Mouse (Mus musculus): ENCODE data around the gene Exog.

Gene Exog

DNA sequence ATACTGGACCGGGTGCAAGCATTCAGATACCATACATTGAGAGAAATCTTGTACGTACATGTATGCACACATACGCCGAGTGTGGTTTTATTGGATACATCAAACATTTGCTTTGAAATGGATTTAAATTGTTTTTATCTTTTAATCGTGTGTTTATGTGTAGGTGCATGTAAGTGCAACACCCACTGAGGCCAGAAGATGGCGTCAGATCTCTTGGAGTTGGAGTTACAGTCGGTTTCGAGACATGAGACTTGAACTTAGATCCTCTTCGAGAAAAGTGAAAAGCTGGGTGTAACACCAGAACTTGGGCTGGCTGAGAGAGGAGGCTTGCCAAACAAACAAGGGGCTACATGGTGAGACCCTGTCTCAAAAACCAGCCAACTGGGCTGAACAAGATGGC is 58.9 kb downstream of the Exog start:
- Histone ChIP-seq H3K4me1 (replicated peaks; ENCODE audit: low read depth, low read length) (peaks cover 35% of the 10 kb centered on the region), H3K9me3 (ENCODE audit: low read length) (peaks cover 5% of the 10 kb centered on the region), H3K36me3 (ENCODE audit: insufficient read depth, low read length) (no peaks in the 10 kb centered on the region), H3K4me3 (replicated peaks; ENCODE audit: low read length) (no peak overlapping the region), H3K27me3 (ENCODE audit: insufficient read depth, low read length) (peaks cover 20% of the 10 kb centered on the region; the same call in 1 of the 2 replicates)
- peak; percentile 55 for TF ChIP-seq CTCF (conservative IDR thresholded peaks at IDR 0.05; ENCODE audit: low read length)
- TF ChIP-seq POU5F1 (IDR thresholded peaks at IDR 0.05; ENCODE audit: borderline replicate concordance, low read length): no peak

DNA sequence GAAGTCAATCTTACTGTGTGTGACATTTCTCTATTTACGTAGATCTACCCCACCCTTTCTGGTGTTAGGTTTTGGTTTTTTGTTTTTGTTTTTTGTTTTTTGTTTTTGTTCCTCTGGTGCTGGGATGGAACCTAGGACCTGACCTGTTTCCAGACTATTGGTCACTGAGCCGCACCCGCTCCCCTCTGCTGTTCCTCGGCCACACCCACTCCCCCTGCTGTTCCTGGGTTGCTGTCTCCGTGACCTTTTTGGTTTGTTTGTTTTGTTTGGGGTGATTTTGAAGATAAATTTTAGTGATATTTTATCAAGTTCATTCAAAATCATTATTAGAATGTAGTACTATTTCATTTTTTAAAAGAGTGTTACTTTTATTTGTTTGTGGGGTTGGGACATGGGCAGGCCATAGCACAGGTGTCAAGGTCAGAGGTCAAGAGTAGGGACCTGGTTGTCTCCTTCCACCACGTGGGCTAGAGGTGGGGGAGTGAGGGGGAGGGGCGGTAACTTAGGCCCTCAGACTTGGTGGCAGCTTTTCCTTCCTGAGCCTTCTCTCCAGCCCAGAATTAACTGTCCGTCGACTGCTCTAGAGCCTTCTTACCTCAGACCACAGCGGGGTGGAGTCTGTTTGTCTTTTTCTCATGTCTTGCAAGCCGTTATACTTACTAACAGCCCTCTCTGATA is 60.4 kb downstream of the Exog start:
- no peak overlapping the region for H3K4me3 ChIP-seq (replicated peaks; ENCODE audit: low read length)
- H3K36me3 ChIP-seq (ENCODE audit: insufficient read depth, low read length): no peaks in the 10 kb centered on the region
- peaks cover 5% of the 10 kb centered on the region for H3K9me3 ChIP-seq (ENCODE audit: low read length)
- H3K27me3 ChIP-seq (ENCODE audit: insufficient read depth, low read length): peaks cover 16% of the 10 kb centered on the region; the same call in 1 of the 2 replicates
- no peak for TF ChIP-seq POU5F1 (IDR thresholded peaks at IDR 0.05; ENCODE audit: borderline replicate concordance, low read length)
- TF ChIP-seq CTCF (conservative IDR thresholded peaks at IDR 0.05; ENCODE audit: low read length): no peak
- TF ChIP-seq NANOG (IDR thresholded peaks at IDR 0.05; ENCODE audit: borderline replicate concordance, low read length): no peak
- H3K4me1 ChIP-seq (replicated peaks; ENCODE audit: low read depth, low read length): peaks cover 35% of the 10 kb centered on the region

DNA sequence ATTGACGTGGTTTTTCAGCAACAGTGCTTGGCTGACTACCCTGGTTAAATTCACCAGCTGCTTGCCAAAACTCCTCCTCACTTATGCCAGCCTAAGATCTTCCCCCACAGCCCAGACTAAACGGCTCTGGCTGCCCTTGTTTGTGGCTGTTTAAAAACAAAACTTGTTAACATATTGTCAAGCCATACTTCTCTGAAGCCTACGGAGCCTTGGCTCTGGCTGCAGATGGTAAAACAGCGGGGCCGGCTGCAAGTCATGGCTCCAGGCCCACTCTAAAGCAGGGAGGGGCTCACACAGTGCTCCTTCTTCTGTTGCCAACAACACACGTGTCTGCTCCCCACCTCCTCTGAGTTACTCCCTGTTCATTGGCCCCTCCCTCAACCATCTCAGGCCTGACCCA is 66.2 kb downstream of the Exog start:
- TF ChIP-seq NANOG (IDR thresholded peaks at IDR 0.05; ENCODE audit: borderline replicate concordance, low read length): no peak
- no peak for TF ChIP-seq CTCF (conservative IDR thresholded peaks at IDR 0.05; ENCODE audit: low read length)
- no peak for TF ChIP-seq POU5F1 (IDR thresholded peaks at IDR 0.05; ENCODE audit: borderline replicate concordance, low read length)
- H3K27me3 ChIP-seq (ENCODE audit: insufficient read depth, low read length): peaks cover 46% of the 10 kb centered on the region
- no peaks in the 10 kb centered on the region for H3K36me3 ChIP-seq (ENCODE audit: insufficient read depth, low read length)

DNA sequence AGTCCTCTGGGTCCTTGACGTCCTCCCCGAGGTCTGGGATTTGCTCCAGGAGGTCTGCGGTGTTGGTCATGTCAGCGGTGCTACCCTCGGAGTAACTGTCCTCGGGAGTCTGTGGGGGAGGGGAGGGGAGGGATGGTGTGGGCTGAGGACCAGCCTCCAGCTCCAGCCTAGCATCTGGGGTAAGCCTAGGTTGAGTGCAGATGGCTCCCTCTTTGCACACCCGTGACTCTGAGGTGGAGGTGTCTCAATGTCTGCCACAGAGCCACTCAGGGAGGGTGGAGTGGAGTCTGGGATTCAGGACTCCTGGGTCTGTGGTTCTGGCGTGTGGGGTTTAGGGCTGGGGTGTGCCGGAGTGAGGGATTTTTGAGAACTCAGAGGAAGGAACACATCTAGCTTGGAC is 68.2 kb downstream of the Exog start:
- no peak for TF ChIP-seq NANOG (IDR thresholded peaks at IDR 0.05; ENCODE audit: borderline replicate concordance, low read length)
- TF ChIP-seq POU5F1 (IDR thresholded peaks at IDR 0.05; ENCODE audit: borderline replicate concordance, low read length): no peak
- TF ChIP-seq CTCF (conservative IDR thresholded peaks at IDR 0.05; ENCODE audit: low read length): no peak
- Histone ChIP-seq H3K4me1 (replicated peaks; ENCODE audit: low read depth, low read length) (peaks cover 44% of the 10 kb centered on the region), H3K9me3 (ENCODE audit: low read length) (no peaks in the 10 kb centered on the region), H3K36me3 (ENCODE audit: insufficient read depth, low read length) (no peaks in the 10 kb centered on the region), H3K4me3 (replicated peaks; ENCODE audit: low read length) (no peak overlapping the region), H3K27me3 (ENCODE audit: insufficient read depth, low read length) (peaks cover 63% of the 10 kb centered on the region)

More for the DNA sequence above, 66.2 kb downstream of the Exog start:
- peaks cover 37% of the 10 kb centered on the region for H3K4me1 ChIP-seq (replicated peaks; ENCODE audit: low read depth, low read length)
- H3K9me3 ChIP-seq (ENCODE audit: low read length): peaks cover 5% of the 10 kb centered on the region
- H3K4me3 ChIP-seq (replicated peaks; ENCODE audit: low read length): no peak overlapping the region

DNA sequence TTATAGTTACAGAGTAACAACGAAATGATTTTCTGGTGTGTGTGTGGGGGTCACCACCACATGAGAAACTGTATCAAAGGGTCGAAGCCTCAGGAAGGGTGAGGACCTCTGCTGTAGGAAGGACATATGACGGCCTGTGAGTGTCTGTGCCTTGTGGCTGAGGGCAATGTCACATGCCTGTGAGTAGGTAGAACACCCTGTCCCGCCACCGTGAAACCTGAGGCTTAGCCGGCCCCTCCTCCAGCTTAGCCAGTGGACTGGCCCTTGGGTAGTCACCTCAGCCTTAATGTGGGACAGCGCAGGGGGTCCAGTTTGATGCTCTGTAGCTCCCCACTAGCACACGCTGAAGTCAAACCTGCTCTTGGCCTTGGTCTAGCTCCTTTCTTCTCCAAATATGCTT is 69.1 kb downstream of the Exog start:
- H3K4me3 ChIP-seq (replicated peaks; ENCODE audit: low read length): no peak overlapping the region
- H3K36me3 ChIP-seq (ENCODE audit: insufficient read depth, low read length): no peaks in the 10 kb centered on the region
- TF ChIP-seq NANOG (IDR thresholded peaks at IDR 0.05; ENCODE audit: borderline replicate concordance, low read length): no peak
- TF ChIP-seq CTCF (conservative IDR thresholded peaks at IDR 0.05; ENCODE audit: low read length): no peak
- no peak for TF ChIP-seq POU5F1 (IDR thresholded peaks at IDR 0.05; ENCODE audit: borderline replicate concordance, low read length)
- peaks cover 72% of the 10 kb centered on the region for H3K27me3 ChIP-seq (ENCODE audit: insufficient read depth, low read length)
- H3K9me3 ChIP-seq (ENCODE audit: low read length): no peaks in the 10 kb centered on the region
- peaks cover 46% of the 10 kb centered on the region for H3K4me1 ChIP-seq (replicated peaks; ENCODE audit: low read depth, low read length)

DNA sequence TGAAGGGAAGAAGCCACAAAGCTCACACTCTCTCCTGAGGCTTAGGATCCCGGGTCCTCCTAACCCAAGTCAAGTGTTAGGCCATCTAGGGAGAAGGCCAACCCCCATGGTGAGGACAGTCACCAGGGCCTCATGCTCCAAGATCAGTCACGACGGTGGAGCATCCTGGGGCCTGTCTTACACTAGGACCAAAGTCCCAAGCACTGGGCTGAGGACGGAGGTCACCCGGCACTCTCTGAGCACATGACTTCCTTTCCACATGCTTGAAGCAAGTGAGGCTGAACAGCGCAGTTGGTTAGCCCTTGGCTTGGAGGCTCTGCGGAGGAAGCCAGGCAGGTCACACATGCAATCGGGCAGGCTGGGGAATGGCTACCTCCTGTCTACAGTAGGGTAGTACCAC is 70.2 kb downstream of the Exog start:
- Histone ChIP-seq H3K4me1 (replicated peaks; ENCODE audit: low read depth, low read length) (peaks cover 48% of the 10 kb centered on the region), H3K27me3 (ENCODE audit: insufficient read depth, low read length) (peaks cover 82% of the 10 kb centered on the region), H3K36me3 (ENCODE audit: insufficient read depth, low read length) (no peaks in the 10 kb centered on the region), H3K9me3 (ENCODE audit: low read length) (no peaks in the 10 kb centered on the region), H3K4me3 (replicated peaks; ENCODE audit: low read length) (no peak overlapping the region)
- TF ChIP-seq POU5F1 (IDR thresholded peaks at IDR 0.05; ENCODE audit: borderline replicate concordance, low read length): no peak
- no peak for TF ChIP-seq NANOG (IDR thresholded peaks at IDR 0.05; ENCODE audit: borderline replicate concordance, low read length)
